Mouse (Mus musculus) stomach, embryonic 16.5 days (tissue): ENCODE results near the gene Man1c1. TPM values are rescaled to one million over a fixed set of nuclear protein-coding genes. Genes with fewer than 3 reads are reported as not detected.
A peak's percentile ranks its signal among the peaks of the same experiment; 100 is the strongest.

ENCODE experiments used
- ATAC-seq: fragments of 200-750 bp; cut with Nextera tagmentation; 2 replicates; pipeline ENCODE4 v1.8.0; 2017; ENCODE audit warnings: moderate number of reproducible peaks, moderate TSS enrichment; ENCODE audit not compliant: insufficient read depth, low FRiP score
- H3K27ac ChIP-seq: fragments of 300-500 bp; sonication (generic); 2 replicates; pipeline ENCODE4 v1.5.1; 2014; ENCODE audit warnings: low read length
- H3K27me3 ChIP-seq: fragments of 300-500 bp; sonication (generic); 2 replicates; pipeline ENCODE4 v1.6.1; 2014; ENCODE audit warnings: low read length, control low read depth, mixed read lengths; ENCODE audit not compliant: control insufficient read depth, insufficient read depth
- H3K36me3 ChIP-seq: fragments of 300-500 bp; sonication (generic); 2 replicates; pipeline ENCODE4 v1.6.1; 2014; ENCODE audit warnings: low read length; ENCODE audit not compliant: control insufficient read depth, insufficient read depth
- H3K4me1 ChIP-seq: fragments of 300-500 bp; sonication (generic); 2 replicates; pipeline ENCODE4 v1.6.1; 2014; ENCODE audit warnings: low read length, control low read depth, mixed read lengths; ENCODE audit not compliant: control insufficient read depth, insufficient read depth
- H3K4me2 ChIP-seq: fragments of 300-500 bp; sonication (generic); 2 replicates; pipeline ENCODE4 v1.6.1; 2014; ENCODE audit warnings: low read depth, low read length, mixed read lengths
- H3K4me3 ChIP-seq: fragments of 300-500 bp; sonication (generic); replicated peaks from 2 replicates; pipeline ENCODE4 v1.5.1; 2014; ENCODE audit warnings: mild to moderate bottlenecking, low read length
- H3K9ac ChIP-seq: fragments of 300-500 bp; sonication (generic); 2 replicates; pipeline ENCODE4 v1.6.1; 2014; ENCODE audit warnings: low read length
- H3K9me3 ChIP-seq: fragments of 300-500 bp; sonication (generic); replicated peaks from 2 replicates; pipeline ENCODE4 v1.6.1; 2016; ENCODE audit warnings: low read length, control low read depth; ENCODE audit not compliant: control insufficient read depth
- WGBS: fragments of 180-500 bp; shearing (Covaris S2); extraction: QIAGEN DNeasy Blood & Tissue Kit; methylation state at CpG from one replicate; pipeline ENCODE4 v1.1.7; 2014; 5-methylcytosine and 5-hydroxymethylcytosine counted together
- polyA plus RNA-seq: library from polyadenylated mRNA; unstranded; fragments of >200 nt; fragmentation: Nextera tagmentation; extraction: Ambion mirVana; gene quantifications from 2 replicates; pipeline ENCODE4 v1.2.1, GENCODE M21; 2015

Gene Man1c1
- polyA plus RNA-seq, 1 experiment from 2014 or later: 1.6 TPM

- H3K4me2 ChIP-seq: no peak overlapping the region
- WGBS: 69% methylated on average over 10 of the region's 10 CpGs
- no peak overlapping the region; the same call in 1 of the 2 replicates for H3K9ac ChIP-seq
- H3K27ac ChIP-seq: no peak overlapping the region
- H3K27me3 ChIP-seq: no peaks in the 10 kb centered on the region
- ATAC-seq: no peak
- no peaks in the 10 kb centered on the region for H3K36me3 ChIP-seq
- H3K4me1 ChIP-seq: peaks cover 12% of the 10 kb centered on the region
- H3K9me3 ChIP-seq: no peaks in the 10 kb centered on the region
- no peak overlapping the region for H3K4me3 ChIP-seq
These were observed 107.0 kb downstream of the Man1c1 start for GRCm38 (mm10) chr4:134596816-134597692.

- Histone ChIP-seq H3K36me3 (no peaks in the 10 kb centered on the region), H3K9me3 (no peaks in the 10 kb centered on the region), H3K27me3 (0 out of 2 replicates have a peak, but pooled peaks cover 5% of the 10 kb centered on the region), H3K4me2 (no peak overlapping the region), H3K27ac (no peak overlapping the region), H3K4me3 (no peak overlapping the region), H3K9ac (no peak overlapping the region), H3K4me1 (0 out of 2 replicates have a peak, but pooled peaks cover 9% of the 10 kb centered on the region)
- ATAC-seq: no peak
- 86% methylated on average over 10 of the region's 10 CpGs for WGBS
These were observed 109.2 kb downstream of the Man1c1 start for GRCm38 (mm10) chr4:134594731-134595439.

GRCm38 (mm10) chr4:134592442-134592841 is 111.6 kb downstream of the Man1c1 start:
- Histone ChIP-seq H3K9me3 (no peaks in the 10 kb centered on the region), H3K4me3 (no peak overlapping the region), H3K27ac (no peak overlapping the region), H3K9ac (no peak overlapping the region), H3K36me3 (no peaks in the 10 kb centered on the region), H3K4me2 (no peak overlapping the region), H3K4me1 (0 out of 2 replicates have a peak, but pooled peaks cover 9% of the 10 kb centered on the region), H3K27me3 (0 out of 2 replicates have a peak, but pooled peaks cover 5% of the 10 kb centered on the region)
- 73% methylated on average over 4 of the region's 4 CpGs for WGBS
- no peak for ATAC-seq

- H3K9me3 ChIP-seq: no peaks in the 10 kb centered on the region
- H3K36me3 ChIP-seq: no peaks in the 10 kb centered on the region
- 0 out of 2 replicates have a peak, but pooled peaks cover 9% of the 10 kb centered on the region for H3K4me1 ChIP-seq
- no peak overlapping the region for H3K27ac ChIP-seq
- H3K4me2 ChIP-seq: no peak overlapping the region
- ATAC-seq: no peak
- WGBS: 47% methylated on average over 11 of the region's 11 CpGs
- 0 out of 2 replicates have a peak, but pooled peaks cover 5% of the 10 kb centered on the region for H3K27me3 ChIP-seq
- H3K4me3 ChIP-seq: no peak overlapping the region
- peak overlapping the region; percentile 9; the same call in 1 of the 2 replicates for H3K9ac ChIP-seq
These were observed 112.5 kb downstream of the Man1c1 start for GRCm38 (mm10) chr4:134591506-134592061.

DNA sequence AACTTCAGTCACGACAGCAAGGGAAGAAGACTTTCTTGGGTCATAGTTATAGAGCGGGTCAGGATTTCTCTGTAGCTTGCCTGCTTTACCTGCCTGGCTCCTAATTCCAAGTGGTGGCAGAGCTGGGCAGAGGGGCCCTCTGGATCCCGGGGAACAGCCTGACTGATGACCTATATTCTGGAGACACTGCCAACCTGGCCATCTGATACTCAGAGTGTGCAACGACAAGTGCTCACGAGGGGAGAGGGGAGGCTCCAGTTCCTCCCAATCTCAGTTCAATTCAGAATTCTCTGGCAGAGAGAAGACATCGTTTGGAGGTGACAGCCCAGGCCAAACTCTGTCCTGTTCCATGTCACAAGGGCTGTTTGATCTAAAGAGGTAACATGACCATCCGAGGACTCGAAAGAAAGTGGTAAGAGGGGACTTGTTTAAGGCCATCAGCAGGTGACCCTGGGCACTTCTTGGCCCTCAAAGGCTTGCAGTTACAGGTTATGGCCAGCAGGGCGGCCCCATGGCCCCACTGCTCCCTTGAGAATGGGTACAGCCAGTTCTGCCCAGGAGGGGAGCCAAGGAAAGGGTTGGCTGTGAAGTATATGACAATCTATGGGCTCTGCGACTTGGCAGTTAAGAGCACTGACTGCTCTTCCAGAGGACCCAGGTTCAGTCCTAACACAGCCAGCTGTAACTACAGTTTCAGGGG is 113.7 kb downstream of the Man1c1 start:
- Histone ChIP-seq H3K9ac (no peak overlapping the region), H3K36me3 (no peaks in the 10 kb centered on the region), H3K4me1 (0 out of 2 replicates have a peak, but pooled peaks cover 9% of the 10 kb centered on the region), H3K9me3 (no peaks in the 10 kb centered on the region), H3K4me2 (no peak overlapping the region), H3K4me3 (no peak overlapping the region), H3K27ac (no peak overlapping the region), H3K27me3 (0 out of 2 replicates have a peak, but pooled peaks cover 5% of the 10 kb centered on the region)
- no peak for ATAC-seq
- 81% methylated on average over 10 of the region's 10 CpGs for WGBS

GRCm38 (mm10) chr4:134589786-134590185 is 114.3 kb downstream of the Man1c1 start:
- Histone ChIP-seq H3K9me3 (no peaks in the 10 kb centered on the region), H3K4me2 (no peak overlapping the region), H3K4me3 (no peak overlapping the region), H3K36me3 (no peaks in the 10 kb centered on the region), H3K9ac (no peak overlapping the region), H3K27ac (no peak overlapping the region), H3K27me3 (0 out of 2 replicates have a peak, but pooled peaks cover 5% of the 10 kb centered on the region), H3K4me1 (0 out of 2 replicates have a peak, but pooled peaks cover 9% of the 10 kb centered on the region)
- 90% methylated on average over 9 of the region's 9 CpGs for WGBS
- no peak for ATAC-seq

- no peak for ATAC-seq
- 0 out of 2 replicates have a peak, but pooled peaks cover 5% of the 10 kb centered on the region for H3K27me3 ChIP-seq
- 87% methylated on average over 5 of the region's 5 CpGs for WGBS
These were observed 115.1 kb downstream of the Man1c1 start for GRCm38 (mm10) chr4:134588951-134589350.

DNA sequence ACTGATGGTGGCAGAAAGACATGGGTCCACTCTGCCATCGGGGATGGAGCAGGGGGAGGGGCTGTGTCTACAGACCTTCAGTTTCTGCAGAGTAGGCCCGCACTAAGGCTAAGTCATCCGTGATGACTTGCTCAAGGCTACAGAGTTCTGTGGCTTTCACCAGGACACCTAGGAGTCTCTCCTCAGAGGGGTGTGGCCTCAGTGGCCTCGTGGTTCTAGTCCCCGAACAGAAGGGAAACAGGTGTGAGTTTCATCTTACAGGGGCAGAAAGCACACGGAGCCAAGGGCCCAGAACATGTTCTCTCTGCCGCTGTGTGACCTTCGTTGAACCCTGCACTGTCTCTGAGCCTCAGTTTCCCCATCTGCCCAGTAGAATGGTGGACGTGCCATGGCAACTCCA is 115.8 kb downstream of the Man1c1 start:
- no peak overlapping the region for H3K4me2 ChIP-seq
- 91% methylated on average over 9 of the region's 9 CpGs for WGBS
- 0 out of 2 replicates have a peak, but pooled peaks cover 9% of the 10 kb centered on the region for H3K4me1 ChIP-seq
- H3K36me3 ChIP-seq: no peaks in the 10 kb centered on the region
- no peak overlapping the region for H3K27ac ChIP-seq
- 0 out of 2 replicates have a peak, but pooled peaks cover 5% of the 10 kb centered on the region for H3K27me3 ChIP-seq
- no peak overlapping the region for H3K9ac ChIP-seq
- no peak overlapping the region for H3K4me3 ChIP-seq
- H3K9me3 ChIP-seq: no peaks in the 10 kb centered on the region
- ATAC-seq: no peak

More at GRCm38 (mm10) chr4:134588951-134589350, 115.1 kb downstream of the Man1c1 start:
- Histone ChIP-seq H3K4me3 (no peak overlapping the region), H3K36me3 (no peaks in the 10 kb centered on the region), H3K9ac (no peak overlapping the region), H3K4me1 (0 out of 2 replicates have a peak, but pooled peaks cover 9% of the 10 kb centered on the region), H3K4me2 (no peak overlapping the region), H3K9me3 (no peaks in the 10 kb centered on the region), H3K27ac (no peak overlapping the region)
